9 mouse cellular contexts compared by ENCODE assay signal in genomic region chr13:78197819-78198390, GRCm38 (mm10). TPM values are rescaled to one million over a fixed set of nuclear protein-coding genes. Genes with fewer than 3 reads are reported as not detected.
DNase-seq lines count a peak whose midpoint lies in the region; ATAC-seq and TF ChIP-seq lines count a peak whose summit lies in the region.
"Had no signal": no experiment of that assay in that cellular context is flagged by ENCODE, and none has a peak within 500 bp of the region (broad histone marks: within the 10 kb centered on the region; RNA-seq: fewer than 3 reads in every experiment).

No protein-coding gene starts in this region.

- peak overlapping the region; percentile 58 for H3K4me3 ChIP-seq in lung, embryonic 14.5 days (ENCODE audit: low read depth, low read length)
- peak overlapping the region; percentile 96 for H3K4me3 ChIP-seq in forebrain, embryonic 12.5 days (replicated peaks)
- peak overlapping the region; percentile 82 for H3K4me3 ChIP-seq in kidney, postnatal 0 days (replicated peaks; ENCODE audit: low read depth, low read length)
- H3K4me3 ChIP-seq in midbrain, embryonic 15.5 days: peak overlapping the region; percentile 94
- H3K4me3 ChIP-seq: erythroblast, embryonic 14.5 days had no signal

- no peak for TF ChIP-seq CTCF in lung, embryonic 14.5 days (IDR thresholded peaks at IDR 0.05; ENCODE audit: low read depth)
- no peak for TF ChIP-seq CTCF in kidney, postnatal 0 days (IDR thresholded peaks at IDR 0.05; ENCODE audit: low read depth)

- peak overlapping the region; percentile 80 for H3K4me2 ChIP-seq in lung, embryonic 14.5 days
- H3K4me2 ChIP-seq in forebrain, embryonic 12.5 days: peak overlapping the region; percentile 75
- H3K4me2 ChIP-seq in kidney, postnatal 0 days (ENCODE audit: low read length): peak overlapping the region; percentile 92
- H3K4me2 ChIP-seq in midbrain, embryonic 15.5 days: peak overlapping the region; percentile 86

- H3K27me3 ChIP-seq in lung, embryonic 14.5 days (ENCODE audit: insufficient read depth, low read length): peaks cover 27% of the 10 kb centered on the region
- peaks cover 15% of the 10 kb centered on the region for H3K27me3 ChIP-seq in forebrain, embryonic 12.5 days
- H3K27me3 ChIP-seq in kidney, postnatal 0 days (ENCODE audit: insufficient read depth, low read length): no peaks in the 10 kb centered on the region
- no peaks in the 10 kb centered on the region for H3K27me3 ChIP-seq in midbrain, embryonic 15.5 days (replicated peaks)

- H3K9ac ChIP-seq in lung, embryonic 14.5 days: peak overlapping the region; percentile 67
- peak overlapping the region; percentile 100 for H3K9ac ChIP-seq in forebrain, embryonic 12.5 days
- H3K9ac ChIP-seq in kidney, postnatal 0 days (ENCODE audit: low read depth, low read length): peak overlapping the region; percentile 89
- peak overlapping the region; percentile 98 for H3K9ac ChIP-seq in midbrain, embryonic 15.5 days

- under 1% methylated on average over 31 of the region's 33 CpGs for WGBS in lung, embryonic 14.5 days
- WGBS in forebrain, embryonic 12.5 days: under 1% methylated on average over 31 of the region's 33 CpGs
- under 1% methylated on average over 29 of the region's 33 CpGs for WGBS in kidney, postnatal 0 days
- under 1% methylated on average over 31 of the region's 33 CpGs for WGBS in midbrain, embryonic 15.5 days

- peak; percentile 65 for DNase-seq in lung, embryonic 14.5 days
- no peak for DNase-seq in lung, adult 18-20 months
- DNase-seq in adrenal gland, postnatal 36 days: peak; percentile 51 to 67
- DNase-seq in kidney, postnatal 0 days (ENCODE audit: low spot score): peak; percentile 59
- DNase-seq in right cerebral cortex, postnatal 14 days: no peak
- no peak for DNase-seq in urinary bladder, adult 2 months (ENCODE audit: low spot score)

- H3K9me3 ChIP-seq in lung, embryonic 14.5 days (ENCODE audit: low read depth, low read length): no peaks in the 10 kb centered on the region
- no peaks in the 10 kb centered on the region for H3K9me3 ChIP-seq in forebrain, embryonic 12.5 days
- no peaks in the 10 kb centered on the region for H3K9me3 ChIP-seq in kidney, postnatal 0 days (replicated peaks; ENCODE audit: low read length)
- no peaks in the 10 kb centered on the region for H3K9me3 ChIP-seq in midbrain, embryonic 15.5 days

- H3K27ac ChIP-seq in lung, embryonic 14.5 days (ENCODE audit: low read depth): peak overlapping the region; percentile 91
- H3K27ac ChIP-seq in forebrain, embryonic 12.5 days: peak overlapping the region; percentile 100
- H3K27ac ChIP-seq in kidney, postnatal 0 days: peak overlapping the region; percentile 94
- peak overlapping the region; percentile 99 for H3K27ac ChIP-seq in midbrain, embryonic 15.5 days

- peaks cover 7% of the 10 kb centered on the region; the same call in 1 of the 2 replicates for H3K36me3 ChIP-seq in lung, embryonic 14.5 days (ENCODE audit: insufficient read depth)
- peaks cover 17% of the 10 kb centered on the region for H3K36me3 ChIP-seq in forebrain, embryonic 12.5 days (replicated peaks)
- H3K36me3 ChIP-seq in kidney, postnatal 0 days (ENCODE audit: insufficient read depth, low read length): no peaks in the 10 kb centered on the region
- no peaks in the 10 kb centered on the region for H3K36me3 ChIP-seq in midbrain, embryonic 15.5 days (replicated peaks)

- no peak for ATAC-seq in lung, embryonic 14.5 days (ENCODE audit: insufficient read depth)
- ATAC-seq in forebrain, embryonic 12.5 days (ENCODE audit: low FRiP score): no peak
- ATAC-seq in kidney, postnatal 0 days (replicated peaks; ENCODE audit: low FRiP score, low read depth): 0 out of 2 replicates have a peak, but pooled peaks have one; percentile 10
- no peak for ATAC-seq in midbrain, embryonic 15.5 days (replicated peaks)

- peaks cover 5% of the 10 kb centered on the region for H3K4me1 ChIP-seq in lung, embryonic 14.5 days (ENCODE audit: insufficient read depth)
- H3K4me1 ChIP-seq in forebrain, embryonic 12.5 days: no peaks in the 10 kb centered on the region; the same call in 1 of the 2 replicates
- peaks cover 9% of the 10 kb centered on the region; the same call in 1 of the 2 replicates for H3K4me1 ChIP-seq in kidney, postnatal 0 days (replicated peaks; ENCODE audit: insufficient read depth, low read length)
- peaks cover 13% of the 10 kb centered on the region; the same call in 1 of the 2 replicates for H3K4me1 ChIP-seq in midbrain, embryonic 15.5 days

RNA-seq across cellular contexts. Expression of gene Nr2f1, which starts 1.7 kb away (rescaled TPM):
- polyA plus RNA-seq in lung, embryonic 14.5 days (2014; fragmentation: Nextera tagmentation; extraction: Ambion mirVana): 6.8 and 9.5 TPM in 2 replicates
- 10 to 100 TPM; 17.8 to 33.0 TPM for total RNA-seq in adrenal gland, postnatal 36 days (2021)
- 86.3 and 113 TPM in 2 replicates for polyA plus RNA-seq in forebrain, embryonic 12.5 days (2016; fragmentation: Nextera tagmentation; extraction: Ambion mirVana)
- 9.8 and 11.2 TPM in 2 replicates for polyA plus RNA-seq in kidney, postnatal 0 days (2015; fragmentation: Nextera tagmentation; extraction: Ambion mirVana)
- polyA plus RNA-seq in midbrain, embryonic 15.5 days (2015; fragmentation: Nextera tagmentation; extraction: Ambion mirVana): 58.4 and 61.2 TPM in 2 replicates
- polyA plus RNA-seq in urinary bladder, adult 2 months (2012; rRNA removed): 15.6 and 19.4 TPM in 2 replicates
- polyA plus RNA-seq: erythroblast, embryonic 14.5 days had no signal

Comparison
In these comparisons a context has a peak if more than half of its experiments do, and no peak if none do; other contexts are left out.
1. DNase-seq: peak in lung, embryonic 14.5 days (single experiment), adrenal gland, postnatal 36 days (2 of 2) and kidney, postnatal 0 days (single experiment); none in lung, adult 18-20 months (0 of 2), right cerebral cortex, postnatal 14 days (single experiment) and urinary bladder, adult 2 months (single experiment).
2. Peak in every context shown above with its lines, with median percentiles within 50 percentile points of each other: H3K27ac ChIP-seq, H3K4me2 ChIP-seq, H3K4me3 ChIP-seq and H3K9ac ChIP-seq.